In the genomic region with DNA sequence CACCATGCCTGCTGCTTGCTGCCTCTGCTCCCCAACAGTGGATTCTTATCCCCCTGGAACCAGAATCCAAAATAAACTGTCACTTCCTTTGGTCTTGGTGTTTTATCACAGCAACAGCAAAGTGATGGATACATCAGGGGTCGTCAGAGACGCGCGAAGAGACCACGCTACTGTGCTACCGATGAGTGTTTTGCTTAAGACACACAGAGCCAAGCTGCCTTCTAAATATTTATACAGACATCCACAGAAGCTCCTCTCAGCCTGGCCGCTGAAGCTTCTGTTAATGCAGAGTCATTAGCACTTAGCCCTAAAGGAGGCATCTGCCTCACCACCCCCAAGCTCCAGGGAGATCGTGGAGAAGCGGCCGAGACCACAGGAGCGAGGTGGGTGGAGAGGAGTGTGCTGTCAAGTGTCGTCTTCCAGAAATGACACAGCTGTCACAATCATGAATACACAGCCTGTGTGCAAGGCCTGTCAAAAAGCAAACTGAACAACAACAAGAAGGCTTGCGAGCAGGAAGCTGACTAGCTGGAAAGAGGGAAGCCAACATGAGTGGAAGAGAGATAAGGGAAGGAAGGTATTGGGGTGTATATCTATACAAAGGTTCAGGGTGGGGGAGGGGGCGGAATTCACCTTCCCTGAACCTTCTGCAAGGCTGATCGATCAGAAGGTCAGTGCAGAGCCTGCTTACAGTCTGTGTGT, we compare ENCODE assay signal across 9 mouse cellular contexts.
DNase-seq lines count a peak whose midpoint lies in the region; ATAC-seq and TF ChIP-seq lines count a peak whose summit lies in the region.
"Had no signal": no experiment of that assay in that cellular context is flagged by ENCODE, and none has a peak within 500 bp of the region (broad histone marks: within the 10 kb centered on the region; RNA-seq: fewer than 3 reads in every experiment).

No protein-coding gene starts in this region.

- H3K4me3 ChIP-seq in stomach, postnatal 0 days (ENCODE audit: low read depth, low read length) = no peak overlapping the region
- H3K4me3 ChIP-seq: erythroblast, embryonic 14.5 days had no signal

- H3K4me2 ChIP-seq in stomach, postnatal 0 days (replicated peaks; ENCODE audit: low read depth) = no peak overlapping the region

- no peak for TF ChIP-seq EP300 in stomach, postnatal 0 days (optimal IDR thresholded peaks at IDR 0.05)

- H3K4me1 ChIP-seq in stomach, postnatal 0 days (replicated peaks; ENCODE audit: control insufficient read depth, insufficient read depth) = 0 out of 2 replicates have a peak, but pooled peaks cover 4% of the 10 kb centered on the region

- no peaks in the 10 kb centered on the region for H3K9me3 ChIP-seq in stomach, postnatal 0 days (ENCODE audit: control insufficient read depth, low read length)

- no peak overlapping the region for H3K9ac ChIP-seq in stomach, postnatal 0 days (ENCODE audit: low read length)

- no peaks in the 10 kb centered on the region for H3K36me3 ChIP-seq in stomach, postnatal 0 days (ENCODE audit: control insufficient read depth, insufficient read depth, low read length)

- peak; percentile 85; the same call in 1 of the 2 replicates for ATAC-seq in frontal cortex, adult (ENCODE audit: low TSS enrichment)
- ATAC-seq in stomach, postnatal 0 days (ENCODE audit: low FRiP score, low TSS enrichment) = peak; percentile 41

- DNase-seq in frontal cortex, postnatal 10 days (ENCODE audit: low spot score in 2 of 2) = no peak
- peak; percentile 60 for DNase-seq in right cerebral cortex, adult 18-20 months
- no peak for DNase-seq in right cerebral cortex, postnatal 25 days
- DNase-seq in lung, postnatal 36 days = peak; percentile 17
- DNase-seq in stomach, postnatal 0 days (ENCODE audit: low spot score) = no peak
- DNase-seq in adipocyte (ENCODE audit: low spot score) = no peak
- DNase-seq in spleen, postnatal 4 days (ENCODE audit: low spot score in 2 of 2) = no peak

- H3K27me3 ChIP-seq in stomach, postnatal 0 days (ENCODE audit: control insufficient read depth, insufficient read depth, low read length) = no peaks in the 10 kb centered on the region

- 36% methylated on average over 15 of the region's 15 CpGs for WGBS in stomach, postnatal 0 days

- H3K27ac ChIP-seq in stomach, postnatal 0 days (replicated peaks) = no peak overlapping the region

- TF ChIP-seq CTCF in stomach, postnatal 0 days (IDR thresholded peaks at IDR 0.05; ENCODE audit: low read depth) = no peak

Comparison
In these comparisons a context has a peak if more than half of its experiments do, and no peak if none do; other contexts are left out.
1. DNase-seq: peak in right cerebral cortex, adult 18-20 months (single experiment) and lung, postnatal 36 days (single experiment); none in frontal cortex, postnatal 10 days (0 of 2), right cerebral cortex, postnatal 25 days (single experiment), stomach, postnatal 0 days (single experiment), adipocyte (single experiment) and spleen, postnatal 4 days (0 of 2).